In the genomic region with DNA sequence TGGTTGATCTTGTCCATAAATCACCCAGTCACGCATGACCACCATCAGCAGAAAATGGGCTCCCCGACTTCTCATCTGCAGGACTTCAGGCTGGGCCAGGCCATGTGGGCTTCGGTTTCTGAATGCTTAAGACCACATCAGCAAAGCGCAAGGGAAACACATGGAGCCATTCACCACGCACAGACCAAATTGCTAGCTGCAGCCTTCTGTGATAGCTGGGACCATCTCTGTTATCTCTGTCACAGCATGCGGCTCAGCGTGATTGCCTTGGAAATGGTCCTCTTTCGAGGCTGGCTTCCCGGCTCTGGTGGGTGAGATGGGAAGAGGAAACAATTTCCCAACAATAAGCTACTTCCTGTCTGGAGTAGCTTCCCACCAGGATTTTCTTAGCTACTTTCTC, we compare ENCODE assay signal across 23 mouse cellular contexts. TPM values are rescaled to one million over a fixed set of nuclear protein-coding genes. Genes with fewer than 3 reads are reported as not detected.
DNase-seq lines count a peak whose midpoint lies in the region; ATAC-seq lines count a peak whose summit lies in the region.
"Had no signal": no experiment of that assay in that cellular context is flagged by ENCODE, and none has a peak within 500 bp of the region (broad histone marks: within the 10 kb centered on the region; RNA-seq: fewer than 3 reads in every experiment).

No protein-coding gene starts in this region.

- ATAC-seq in hindbrain, embryonic 14.5 days (ENCODE audit: low FRiP score), result no peak
- no peak for ATAC-seq in liver, embryonic 11.5 days (replicated peaks; ENCODE audit: low FRiP score)
- ATAC-seq in hematopoietic stem cell, adult 5-6 weeks (replicated peaks in 1 of 2; ENCODE audit: insufficient read depth in 1 of 2, low FRiP score in 2 of 2, low TSS enrichment in 1 of 2, low read depth in 1 of 2, poor library complexity in 2 of 2, severe bottlenecking in 2 of 2), result peak; percentile 14 to 20; a peak in 1 of 4 replicates
- peak; percentile 32 for ATAC-seq in megakaryocyte progenitor cell, adult 5-6 weeks (replicated peaks; ENCODE audit: poor library complexity)
- ATAC-seq: forebrain, embryonic 15.5 days; lung, postnatal 0 days; midbrain, embryonic 15.5 days; Patski had no signal

- no peaks in the 10 kb centered on the region for H3K9me3 ChIP-seq in hindbrain, embryonic 10.5 days
- no peaks in the 10 kb centered on the region for H3K9me3 ChIP-seq in hindbrain, embryonic 14.5 days (ENCODE audit: control insufficient read depth, low read length)
- no peaks in the 10 kb centered on the region for H3K9me3 ChIP-seq in liver, embryonic 11.5 days (ENCODE audit: control insufficient read depth, low read length)
- H3K9me3 ChIP-seq: embryonic facial prominence, embryonic 13.5 days; forebrain, embryonic 15.5 days; heart, embryonic 10.5 days; midbrain, embryonic 15.5 days; stomach, embryonic 15.5 days had no signal

- H3K27ac ChIP-seq in hindbrain, embryonic 10.5 days, result 0 out of 2 replicates have a peak overlapping the region, but pooled peaks have one; percentile 16
- H3K27ac ChIP-seq in hindbrain, embryonic 14.5 days, result no peak overlapping the region
- no peak overlapping the region for H3K27ac ChIP-seq in liver, embryonic 11.5 days (ENCODE audit: low read depth, low read length)
- H3K27ac ChIP-seq: embryonic facial prominence, embryonic 13.5 days; forebrain, embryonic 15.5 days; heart, embryonic 10.5 days; midbrain, embryonic 15.5 days; stomach, embryonic 15.5 days had no signal

- DNase-seq in hindbrain, embryonic 10.5 days (ENCODE audit: low spot score), result no peak
- DNase-seq in hindbrain, embryonic 14.5 days (ENCODE audit: low spot score), result no peak
- peak; percentile 74 for DNase-seq in liver
- DNase-seq in liver, embryonic 11.5 days (ENCODE audit: low spot score), result no peak
- DNase-seq in lung, postnatal 36 days, result no peak
- no peak for DNase-seq in cerebellum, adult 9-10 months
- DNase-seq: adrenal gland, postnatal 36 days; cerebellum, adult 11 months; cerebellum, postnatal 14 days; embryo, embryonic 11 days; gastrocnemius, postnatal 10 days; kidney, adult 2 months; thymus, postnatal 25 days had no signal

- no peak overlapping the region for H3K4me2 ChIP-seq in hindbrain, embryonic 14.5 days (replicated peaks)
- H3K4me2 ChIP-seq in liver, embryonic 11.5 days, result no peak overlapping the region
- H3K4me2 ChIP-seq: embryonic facial prominence, embryonic 13.5 days; forebrain, embryonic 15.5 days; midbrain, embryonic 15.5 days; stomach, embryonic 15.5 days had no signal

- no peak overlapping the region for H3K4me3 ChIP-seq in hindbrain, embryonic 10.5 days
- no peak overlapping the region for H3K4me3 ChIP-seq in hindbrain, embryonic 14.5 days (replicated peaks; ENCODE audit: low read length)
- no peak overlapping the region for H3K4me3 ChIP-seq in liver, embryonic 11.5 days (ENCODE audit: low read depth, low read length)
- H3K4me3 ChIP-seq: embryonic facial prominence, embryonic 13.5 days; forebrain, embryonic 15.5 days; heart, embryonic 10.5 days; midbrain, embryonic 15.5 days; myocyte; stomach, embryonic 15.5 days had no signal

- no peak overlapping the region for H3K9ac ChIP-seq in hindbrain, embryonic 14.5 days
- no peak overlapping the region for H3K9ac ChIP-seq in liver, embryonic 11.5 days (ENCODE audit: low read depth, low read length)
- H3K9ac ChIP-seq: embryonic facial prominence, embryonic 13.5 days; forebrain, embryonic 15.5 days; midbrain, embryonic 15.5 days; stomach, embryonic 15.5 days had no signal

- no peaks in the 10 kb centered on the region for H3K36me3 ChIP-seq in hindbrain, embryonic 10.5 days
- H3K36me3 ChIP-seq in hindbrain, embryonic 14.5 days (replicated peaks; ENCODE audit: control insufficient read depth, insufficient read depth), result no peaks in the 10 kb centered on the region
- no peaks in the 10 kb centered on the region for H3K36me3 ChIP-seq in liver, embryonic 11.5 days (ENCODE audit: control insufficient read depth, insufficient read depth, low read length)
- H3K36me3 ChIP-seq: embryonic facial prominence, embryonic 13.5 days; forebrain, embryonic 15.5 days; heart, embryonic 10.5 days; midbrain, embryonic 15.5 days; stomach, embryonic 15.5 days had no signal

- peaks cover 26% of the 10 kb centered on the region for H3K4me1 ChIP-seq in hindbrain, embryonic 10.5 days (replicated peaks)
- H3K4me1 ChIP-seq in hindbrain, embryonic 14.5 days (replicated peaks; ENCODE audit: control insufficient read depth, insufficient read depth, low read length), result no peaks in the 10 kb centered on the region
- peaks cover 51% of the 10 kb centered on the region for H3K4me1 ChIP-seq in liver, embryonic 11.5 days (replicated peaks; ENCODE audit: control insufficient read depth, insufficient read depth, low read length)
- H3K4me1 ChIP-seq: midbrain, embryonic 15.5 days had no signal

- WGBS in hindbrain, embryonic 10.5 days, result 77% methylated on average over 9 of the region's 9 CpGs
- WGBS in hindbrain, embryonic 14.5 days, result 72% methylated on average over 9 of the region's 9 CpGs
- WGBS in liver, embryonic 11.5 days, result 40% methylated on average over 9 of the region's 9 CpGs

- H3K27me3 ChIP-seq in hindbrain, embryonic 10.5 days (ENCODE audit: insufficient read depth, poor library complexity, severe bottlenecking), result 0 out of 2 replicates have a peak, but pooled peaks cover 3% of the 10 kb centered on the region
- H3K27me3 ChIP-seq in hindbrain, embryonic 14.5 days (ENCODE audit: control insufficient read depth, insufficient read depth, low read length), result no peaks in the 10 kb centered on the region
- 0 out of 2 replicates have a peak, but pooled peaks cover 3% of the 10 kb centered on the region for H3K27me3 ChIP-seq in liver, embryonic 11.5 days (replicated peaks; ENCODE audit: control insufficient read depth, insufficient read depth, low read length)
- H3K27me3 ChIP-seq: embryonic facial prominence, embryonic 13.5 days; midbrain, embryonic 15.5 days; Patski; stomach, embryonic 15.5 days had no signal

RNA-seq across cellular contexts. Expression of a gene that starts 12.2 kb away (rescaled TPM):
- polyA plus RNA-seq in hindbrain, embryonic 10.5 days (2016; fragmentation: Nextera tagmentation; extraction: Ambion mirVana), result 0.56 and 0.75 TPM in 2 replicates
- polyA plus RNA-seq in hindbrain, embryonic 14.5 days (2014; fragmentation: Nextera tagmentation; extraction: Ambion mirVana), result 1.7 and 2.1 TPM in 2 replicates
- 0.30 and 0.47 TPM in 2 replicates for polyA plus RNA-seq in liver, embryonic 11.5 days (2014; fragmentation: Nextera tagmentation; extraction: Ambion mirVana)
- not detected in 2 replicates for total RNA-seq in hematopoietic stem cell, adult 5-6 weeks (2017)
- total RNA-seq in megakaryocyte progenitor cell, adult 5-6 weeks (2015), result 0.10 TPM in 1 of 2 replicates, not detected in the other
- 0.14 TPM in 1 of 2 replicates, not detected in the other for total RNA-seq in megakaryocyte progenitor cell, adult 5-6 weeks (2017)
- polyA plus RNA-seq: myocyte, Patski had no signal

Comparison
In these comparisons a context has a peak if more than half of its experiments do, and no peak if none do; other contexts are left out.
1. ATAC-seq: peak in hematopoietic stem cell, adult 5-6 weeks (2 of 2) and megakaryocyte progenitor cell, adult 5-6 weeks (single experiment); none in hindbrain, embryonic 14.5 days (single experiment) and liver, embryonic 11.5 days (single experiment).